Mouse (Mus musculus): Measurements from ENCODE around the gene Atp5h.

- no peak for TF ChIP-seq POLR2A (IDR thresholded peaks at IDR 0.05; ENCODE audit: borderline replicate concordance, control insufficient read depth, low read depth, low read length)
- TF ChIP-seq CTCF (IDR thresholded peaks at IDR 0.05; ENCODE audit: control insufficient read depth, insufficient read depth, low read length) = no peak
These were observed 41.9 kb downstream of the Atp5h start for GRCm38 (mm10) chr11:115377854-115378253.

All from bone marrow, adult 2 months (tissue).